Mouse (Mus musculus): ENCODE data around the gene Ccdc122. TPM values are rescaled to one million over a fixed set of nuclear protein-coding genes. Genes with fewer than 3 reads are reported as not detected.

Ccdc122 gene
- polyA plus RNA-seq, 1 experiment: 2.2 TPM

GRCm38 (mm10) chr14:77024499-77024898 is 12.1 kb upstream of the Ccdc122 start:
- no peaks in the 10 kb centered on the region for H3K27me3 ChIP-seq (ENCODE audit: control insufficient read depth, insufficient read depth, low read length)
- DNase-seq: no peak
- TF ChIP-seq POLR2A (IDR thresholded peaks at IDR 0.05; ENCODE audit: borderline replicate concordance, insufficient read depth, low read length) (no peak), CTCF (IDR thresholded peaks at IDR 0.05; ENCODE audit: borderline replicate concordance, insufficient read depth, low read depth, low read length) (no peak)
- no peak overlapping the region for H3K4me3 ChIP-seq (replicated peaks; ENCODE audit: insufficient read depth, low read depth, low read length)
- no peak overlapping the region for H3K27ac ChIP-seq (ENCODE audit: insufficient read depth, low read length)
- 63% methylated on average over 3 of the region's 3 CpGs for WGBS
- H3K4me1 ChIP-seq (ENCODE audit: control insufficient read depth, insufficient read depth, low read length): no peaks in the 10 kb centered on the region

- DNase-seq: no peak
- no peak overlapping the region for H3K27ac ChIP-seq (ENCODE audit: insufficient read depth, low read length)
- H3K4me1 ChIP-seq (ENCODE audit: control insufficient read depth, insufficient read depth, low read length): no peaks in the 10 kb centered on the region
- 58% methylated on average over 5 of the region's 5 CpGs for WGBS
- no peak for TF ChIP-seq POLR2A (IDR thresholded peaks at IDR 0.05; ENCODE audit: borderline replicate concordance, insufficient read depth, low read length)
- TF ChIP-seq CTCF (IDR thresholded peaks at IDR 0.05; ENCODE audit: borderline replicate concordance, insufficient read depth, low read depth, low read length): no peak
- H3K27me3 ChIP-seq (ENCODE audit: control insufficient read depth, insufficient read depth, low read length): no peaks in the 10 kb centered on the region
- H3K4me3 ChIP-seq (replicated peaks; ENCODE audit: insufficient read depth, low read depth, low read length): no peak overlapping the region
Observed at GRCm38 (mm10) chr14:77029319-77030054, 7.1 kb upstream of the Ccdc122 start.

- no peak overlapping the region for H3K4me3 ChIP-seq (replicated peaks; ENCODE audit: insufficient read depth, low read depth, low read length)
- TF ChIP-seq CTCF (IDR thresholded peaks at IDR 0.05; ENCODE audit: borderline replicate concordance, insufficient read depth, low read depth, low read length) (no peak), POLR2A (IDR thresholded peaks at IDR 0.05; ENCODE audit: borderline replicate concordance, insufficient read depth, low read length) (no peak)
- 87% methylated on average over 5 of the region's 5 CpGs for WGBS
- no peak overlapping the region for H3K27ac ChIP-seq (ENCODE audit: insufficient read depth, low read length)
- DNase-seq: no peak
- H3K4me1 ChIP-seq (ENCODE audit: control insufficient read depth, insufficient read depth, low read length): no peaks in the 10 kb centered on the region
- H3K27me3 ChIP-seq (ENCODE audit: control insufficient read depth, insufficient read depth, low read length): no peaks in the 10 kb centered on the region
Observed at GRCm38 (mm10) chr14:77030808-77031207, 5.8 kb upstream of the Ccdc122 start.

GRCm38 (mm10) chr14:77032433-77032832 is 4.1 kb upstream of the Ccdc122 start:
- no peak overlapping the region for H3K27ac ChIP-seq (ENCODE audit: insufficient read depth, low read length)
- H3K27me3 ChIP-seq (ENCODE audit: control insufficient read depth, insufficient read depth, low read length): no peaks in the 10 kb centered on the region; the same call in 1 of the 2 replicates
- 63% methylated on average over 5 of the region's 5 CpGs for WGBS
- TF ChIP-seq CTCF (IDR thresholded peaks at IDR 0.05; ENCODE audit: borderline replicate concordance, insufficient read depth, low read depth, low read length) (no peak), POLR2A (IDR thresholded peaks at IDR 0.05; ENCODE audit: borderline replicate concordance, insufficient read depth, low read length) (no peak)
- no peak for DNase-seq
- no peak overlapping the region for H3K4me3 ChIP-seq (replicated peaks; ENCODE audit: insufficient read depth, low read depth, low read length)
- no peaks in the 10 kb centered on the region for H3K4me1 ChIP-seq (ENCODE audit: control insufficient read depth, insufficient read depth, low read length)

GRCm38 (mm10) chr14:77033391-77033790 is 3.2 kb upstream of the Ccdc122 start:
- no peak for DNase-seq
- H3K27me3 ChIP-seq (ENCODE audit: control insufficient read depth, insufficient read depth, low read length): no peaks in the 10 kb centered on the region; the same call in 1 of the 2 replicates
- WGBS: 94% methylated on average over 3 of the region's 3 CpGs
- no peak overlapping the region for H3K27ac ChIP-seq (ENCODE audit: insufficient read depth, low read length)
- TF ChIP-seq CTCF (IDR thresholded peaks at IDR 0.05; ENCODE audit: borderline replicate concordance, insufficient read depth, low read depth, low read length): no peak
- no peak for TF ChIP-seq POLR2A (IDR thresholded peaks at IDR 0.05; ENCODE audit: borderline replicate concordance, insufficient read depth, low read length)
- no peaks in the 10 kb centered on the region for H3K4me1 ChIP-seq (ENCODE audit: control insufficient read depth, insufficient read depth, low read length)
- no peak overlapping the region for H3K4me3 ChIP-seq (replicated peaks; ENCODE audit: insufficient read depth, low read depth, low read length)

- DNase-seq: no peak
- WGBS: 75% methylated on average over 7 of the region's 7 CpGs
- H3K27ac ChIP-seq (ENCODE audit: insufficient read depth, low read length): no peak overlapping the region
- TF ChIP-seq CTCF (IDR thresholded peaks at IDR 0.05; ENCODE audit: borderline replicate concordance, insufficient read depth, low read depth, low read length): no peak
- TF ChIP-seq POLR2A (IDR thresholded peaks at IDR 0.05; ENCODE audit: borderline replicate concordance, insufficient read depth, low read length): no peak
- no peak overlapping the region for H3K4me3 ChIP-seq (replicated peaks; ENCODE audit: insufficient read depth, low read depth, low read length)
- no peaks in the 10 kb centered on the region; the same call in 1 of the 2 replicates for H3K27me3 ChIP-seq (ENCODE audit: control insufficient read depth, insufficient read depth, low read length)
- no peaks in the 10 kb centered on the region for H3K4me1 ChIP-seq (ENCODE audit: control insufficient read depth, insufficient read depth, low read length)
Observed at GRCm38 (mm10) chr14:77034175-77034915, 2.2 kb upstream of the Ccdc122 start.

- no peak for TF ChIP-seq CTCF (IDR thresholded peaks at IDR 0.05; ENCODE audit: borderline replicate concordance, insufficient read depth, low read depth, low read length)
- TF ChIP-seq POLR2A (IDR thresholded peaks at IDR 0.05; ENCODE audit: borderline replicate concordance, insufficient read depth, low read length): no peak
- Histone ChIP-seq H3K4me3 (replicated peaks; ENCODE audit: insufficient read depth, low read depth, low read length) (no peak overlapping the region), H3K4me1 (ENCODE audit: control insufficient read depth, insufficient read depth, low read length) (no peaks in the 10 kb centered on the region), H3K27ac (ENCODE audit: insufficient read depth, low read length) (no peak overlapping the region), H3K27me3 (ENCODE audit: control insufficient read depth, insufficient read depth, low read length) (no peaks in the 10 kb centered on the region; the same call in 1 of the 2 replicates)
- WGBS: 92% methylated on average over 8 of the region's 8 CpGs
- DNase-seq: no peak
Observed at GRCm38 (mm10) chr14:77034970-77035369, 1.6 kb upstream of the Ccdc122 start.
